ENCODE assay signal across 8 mouse cellular contexts in the genomic region with DNA sequence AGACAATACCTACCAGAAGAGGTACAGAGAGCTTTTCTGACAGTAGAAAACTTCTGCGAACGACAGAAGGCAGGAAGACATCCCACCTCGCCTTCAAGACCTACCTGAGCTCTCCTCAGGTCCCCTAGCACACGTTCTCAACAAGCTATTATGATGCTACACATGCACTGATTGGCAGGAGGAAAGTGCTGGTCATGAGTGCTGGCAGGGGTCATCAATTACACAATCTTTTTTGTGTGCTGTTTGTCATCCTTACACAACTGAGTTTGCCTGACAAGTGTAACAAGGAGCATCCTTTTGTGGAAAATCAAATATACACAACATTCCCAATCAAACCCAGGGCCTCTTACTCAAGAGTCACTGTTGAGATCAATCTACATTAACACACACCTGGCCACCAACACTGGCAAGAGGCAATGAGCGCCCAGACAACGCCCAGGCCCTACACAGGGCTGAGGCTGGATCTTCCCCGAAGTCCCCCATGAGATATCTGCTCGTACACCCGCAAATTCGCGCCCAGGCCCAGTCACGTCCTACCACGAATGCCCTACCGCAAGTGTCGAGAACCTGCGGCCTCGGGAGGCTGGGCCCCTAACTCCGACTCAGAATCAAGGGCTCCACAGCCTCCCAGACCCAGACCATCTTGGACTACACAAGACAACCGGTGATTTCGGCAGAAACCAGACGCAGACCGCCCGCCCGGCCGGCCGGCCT. TPM values are rescaled to one million over a fixed set of nuclear protein-coding genes. Genes with fewer than 3 reads are reported as not detected.
DNase-seq lines count a peak whose midpoint lies in the region; ATAC-seq and TF ChIP-seq lines count a peak whose summit lies in the region.

No protein-coding gene starts in this region.

- H3K4me3 ChIP-seq in lung, embryonic 14.5 days (ENCODE audit: low read depth, low read length), result peak overlapping the region; percentile 95
- H3K4me3 ChIP-seq in hindbrain, embryonic 14.5 days (replicated peaks; ENCODE audit: low read length), result peak overlapping the region; percentile 96

- peaks cover 12% of the 10 kb centered on the region; the same call in 1 of the 2 replicates for H3K36me3 ChIP-seq in lung, embryonic 14.5 days (ENCODE audit: insufficient read depth)
- no peaks in the 10 kb centered on the region for H3K36me3 ChIP-seq in hindbrain, embryonic 14.5 days (replicated peaks; ENCODE audit: control insufficient read depth, insufficient read depth)

- H3K9me3 ChIP-seq in lung, embryonic 14.5 days (ENCODE audit: low read depth, low read length), result no peaks in the 10 kb centered on the region
- H3K9me3 ChIP-seq in hindbrain, embryonic 14.5 days (ENCODE audit: control insufficient read depth, low read length), result no peaks in the 10 kb centered on the region

- ATAC-seq in lung, embryonic 14.5 days (ENCODE audit: insufficient read depth), result no peak
- peak; percentile 1; the same call in 1 of the 2 replicates for ATAC-seq in common myeloid progenitor, adult 5-6 weeks (replicated peaks; ENCODE audit: low read depth, poor library complexity, severe bottlenecking)
- no peak; the same call in none of the 2 replicates for ATAC-seq in hindbrain, embryonic 14.5 days (ENCODE audit: low FRiP score)
- ATAC-seq in megakaryocyte-erythroid progenitor cell, adult 5-6 weeks (replicated peaks; ENCODE audit: low FRiP score, low TSS enrichment, poor library complexity, severe bottlenecking), result 0 out of 2 replicates have a peak, but pooled peaks have one; percentile 6

- peaks cover 15% of the 10 kb centered on the region for H3K4me1 ChIP-seq in lung, embryonic 14.5 days (ENCODE audit: insufficient read depth)
- peaks cover 30% of the 10 kb centered on the region for H3K4me1 ChIP-seq in hindbrain, embryonic 14.5 days (replicated peaks; ENCODE audit: control insufficient read depth, insufficient read depth, low read length)

- DNase-seq in lung, embryonic 14.5 days, result no peak
- DNase-seq in lung, postnatal 10 days, result no peak
- no peak for DNase-seq in hindbrain, embryonic 14.5 days (ENCODE audit: low spot score)
- no peak for DNase-seq in thymus, postnatal 14 days
- DNase-seq in layer of hippocampus, postnatal 10 days (ENCODE audit: low spot score in 2 of 2), result no peak
- DNase-seq in frontal cortex, postnatal 14 days (ENCODE audit: low spot score in 2 of 2), result no peak

- no peak for TF ChIP-seq CTCF in lung, embryonic 14.5 days (IDR thresholded peaks at IDR 0.05; ENCODE audit: low read depth)

- peak overlapping the region; percentile 96 for H3K27ac ChIP-seq in lung, embryonic 14.5 days (ENCODE audit: low read depth)
- H3K27ac ChIP-seq in hindbrain, embryonic 14.5 days, result peak overlapping the region; percentile 97

- peak overlapping the region; percentile 99 for H3K9ac ChIP-seq in lung, embryonic 14.5 days
- peak overlapping the region; percentile 98 for H3K9ac ChIP-seq in hindbrain, embryonic 14.5 days

- WGBS in lung, embryonic 14.5 days, result 3% methylated on average over 26 of the region's 26 CpGs
- WGBS in hindbrain, embryonic 14.5 days, result 7% methylated on average over 26 of the region's 26 CpGs

- H3K4me2 ChIP-seq in lung, embryonic 14.5 days, result peak overlapping the region; percentile 74
- peak overlapping the region; percentile 80 for H3K4me2 ChIP-seq in hindbrain, embryonic 14.5 days (replicated peaks)

- no peaks in the 10 kb centered on the region for H3K27me3 ChIP-seq in lung, embryonic 14.5 days (ENCODE audit: insufficient read depth, low read length)
- no peaks in the 10 kb centered on the region for H3K27me3 ChIP-seq in hindbrain, embryonic 14.5 days (ENCODE audit: control insufficient read depth, insufficient read depth, low read length)

RNA-seq across cellular contexts. Expression of gene Dido1, which starts 8.6 kb away (rescaled TPM):
- 34.1 and 36.0 TPM in 2 replicates for polyA plus RNA-seq in lung, embryonic 14.5 days (2014; fragmentation: Nextera tagmentation; extraction: Ambion mirVana)
- total RNA-seq in common myeloid progenitor, adult 5-6 weeks (2017), result 64.8 and 81.1 TPM in 2 replicates
- polyA plus RNA-seq in hindbrain, embryonic 14.5 days (2014; fragmentation: Nextera tagmentation; extraction: Ambion mirVana), result 26.6 and 27.1 TPM in 2 replicates
- total RNA-seq in megakaryocyte-erythroid progenitor cell, adult 5-6 weeks (2014; fragmentation: Nextera tagmentation), result 52.3 and 60.6 TPM in 2 replicates
- total RNA-seq in megakaryocyte-erythroid progenitor cell, adult 5-6 weeks (2017), result 43.0 and 54.0 TPM in 2 replicates
- total RNA-seq in layer of hippocampus, postnatal 10 days (2021), result 10 to 100 TPM; 58.4 to 61.8 TPM

RNA-seq across cellular contexts. Expression of gene Gid8, which starts 8.7 kb away (rescaled TPM):
- polyA plus RNA-seq in lung, embryonic 14.5 days (2014; fragmentation: Nextera tagmentation; extraction: Ambion mirVana), result 58.6 and 59.1 TPM in 2 replicates
- total RNA-seq in common myeloid progenitor, adult 5-6 weeks (2017), result 78.3 and 83.0 TPM in 2 replicates
- 56.3 and 56.7 TPM in 2 replicates for polyA plus RNA-seq in hindbrain, embryonic 14.5 days (2014; fragmentation: Nextera tagmentation; extraction: Ambion mirVana)
- 88.4 and 102 TPM in 2 replicates for total RNA-seq in megakaryocyte-erythroid progenitor cell, adult 5-6 weeks (2014; fragmentation: Nextera tagmentation)
- 124 and 144 TPM in 2 replicates for total RNA-seq in megakaryocyte-erythroid progenitor cell, adult 5-6 weeks (2017)
- total RNA-seq in layer of hippocampus, postnatal 10 days (2021), result 10 to 100 TPM; 62.6 to 63.7 TPM

RNA-seq across cellular contexts. Expression of gene Slc17a9, which starts 23.9 kb away (rescaled TPM):
- 0.80 and 0.88 TPM in 2 replicates for polyA plus RNA-seq in lung, embryonic 14.5 days (2014; fragmentation: Nextera tagmentation; extraction: Ambion mirVana)
- total RNA-seq in common myeloid progenitor, adult 5-6 weeks (2017), result 6.5 and 6.8 TPM in 2 replicates
- polyA plus RNA-seq in hindbrain, embryonic 14.5 days (2014; fragmentation: Nextera tagmentation; extraction: Ambion mirVana), result 0.16 and 0.37 TPM in 2 replicates
- total RNA-seq in megakaryocyte-erythroid progenitor cell, adult 5-6 weeks (2014; fragmentation: Nextera tagmentation), result 15.2 and 16.4 TPM in 2 replicates
- 2.8 and 5.0 TPM in 2 replicates for total RNA-seq in megakaryocyte-erythroid progenitor cell, adult 5-6 weeks (2017)
- under 1 TPM; 0.47 to 0.53 TPM for total RNA-seq in layer of hippocampus, postnatal 10 days (2021)

RNA-seq across cellular contexts. Expression of gene Tcfl5, which starts 58.7 kb away (rescaled TPM):
- 0.14 and 0.17 TPM in 2 replicates for polyA plus RNA-seq in lung, embryonic 14.5 days (2014; fragmentation: Nextera tagmentation; extraction: Ambion mirVana)
- not detected in 2 replicates for total RNA-seq in common myeloid progenitor, adult 5-6 weeks (2017)
- 0.87 and 0.99 TPM in 2 replicates for polyA plus RNA-seq in hindbrain, embryonic 14.5 days (2014; fragmentation: Nextera tagmentation; extraction: Ambion mirVana)
- total RNA-seq in megakaryocyte-erythroid progenitor cell, adult 5-6 weeks (2014; fragmentation: Nextera tagmentation), result not detected in 2 replicates
- 0.15 TPM in 1 of 2 replicates, not detected in the other for total RNA-seq in megakaryocyte-erythroid progenitor cell, adult 5-6 weeks (2017)
- total RNA-seq in layer of hippocampus, postnatal 10 days (2021), result 1 to 10 TPM; 3.4 to 3.9 TPM

Comparison
In these comparisons a context has a peak if more than half of its experiments do, and no peak if none do; other contexts are left out.
1. ATAC-seq: peak in common myeloid progenitor, adult 5-6 weeks (single experiment) and megakaryocyte-erythroid progenitor cell, adult 5-6 weeks (single experiment); none in lung, embryonic 14.5 days (single experiment) and hindbrain, embryonic 14.5 days (single experiment).